Mouse (Mus musculus): Measurements from ENCODE around the gene Atp6v1g2. TPM values are rescaled to one million over a fixed set of nuclear protein-coding genes. Genes with fewer than 3 reads are reported as not detected.

The Atp6v1g2 gene
- total RNA-seq (2012; rRNA removed), result 0.21 and 0.71 TPM in 2 replicates

DNA sequence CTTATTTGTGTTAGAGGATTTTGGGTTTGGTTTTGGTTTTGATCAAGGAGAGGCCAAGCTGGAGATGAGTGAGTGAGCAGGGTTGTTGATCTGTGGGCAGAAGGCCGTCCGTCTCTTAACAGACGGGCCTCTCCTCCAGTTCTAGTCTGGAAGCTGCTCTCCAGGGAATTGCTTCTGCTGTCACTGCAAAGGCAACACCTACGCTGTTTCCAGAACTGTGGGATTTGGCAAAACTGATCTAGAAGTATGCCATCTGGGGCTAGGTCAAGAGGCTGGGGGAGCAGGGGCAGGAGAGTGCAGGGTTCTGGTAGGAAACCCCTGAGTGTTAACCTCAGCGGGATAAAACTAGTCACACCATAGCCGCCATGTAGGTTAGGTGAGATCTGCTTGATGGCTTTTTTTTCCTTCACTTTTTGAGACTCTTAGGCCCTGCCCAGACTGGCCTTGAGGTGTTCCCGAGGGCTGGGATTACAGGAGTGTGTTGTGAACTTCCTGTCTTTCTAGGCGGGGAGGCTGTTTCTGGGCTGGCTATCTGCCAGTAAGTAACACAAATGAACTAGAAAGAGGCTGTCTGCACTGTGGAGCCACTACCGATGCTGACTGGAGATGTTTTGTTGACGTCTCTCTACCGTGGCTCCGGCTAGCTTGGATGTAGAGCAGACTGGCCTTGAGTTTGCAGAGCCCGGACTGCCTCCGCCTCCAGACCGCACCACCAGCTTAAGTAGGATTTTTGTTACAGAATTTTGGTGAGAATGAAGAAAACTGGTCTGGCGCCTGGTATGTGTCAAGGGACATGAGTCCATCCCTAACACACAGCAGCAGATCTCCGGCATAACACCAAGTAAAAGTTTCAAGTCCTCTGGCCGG is at the start of gene Atp6v1g2:
Gene Atp6v1g2, plus strand, starts transcription at position 547 of the 867 bp plus-strand sequence.
- Histone ChIP-seq H3K9me3 (ENCODE audit: control insufficient read depth, insufficient read depth, low read depth, low read length) (no peaks in the 10 kb centered on the region), H3K4me3 (ENCODE audit: insufficient read depth in 1 of 2, low read depth in 1 of 2, low read length in 2 of 2, poor library complexity in 1 of 2, severe bottlenecking in 1 of 2) (peak within 1 kb of the TSS; percentile 74 to 76; a peak in 2 of 4 replicates), H3K36me3 (ENCODE audit: control insufficient read depth, insufficient read depth, low read length, poor library complexity, severe bottlenecking) (peaks cover 19% of the 10 kb centered on the region), H3K9ac (ENCODE audit: insufficient read depth, low read depth, low read length, poor library complexity, severe bottlenecking) (peak within 1 kb of the TSS; percentile 35; the same call in 1 of the 2 replicates), H3K4me1 (ENCODE audit: control insufficient read depth in 2 of 2, insufficient read depth in 2 of 2, low read length in 2 of 2, poor library complexity in 1 of 2) (peaks cover 0 to 2% of the 10 kb centered on the region in 2 experiments; a peak in 1 of 4 replicates), H3K27ac (ENCODE audit: insufficient read depth, low read depth, low read length, poor library complexity, severe bottlenecking) (no peak within 1 kb of the TSS)
- in situ Hi-C loops (cut with MboI; ENCODE audit: low sequenced_read_pairs in 2 of 2, unreplicated experiment in 2 of 2), result loop anchor here (5.0 kb wide), 1 partner anchor 66 kb away; no protein-coding TSS in a partner anchor
- TF ChIP-seq CHD2 (IDR thresholded peaks at IDR 0.05; ENCODE audit: low read depth, low read length) (no peak), HCFC1 (IDR thresholded peaks at IDR 0.05; ENCODE audit: borderline replicate concordance, insufficient read depth, low read length) (no peak), ZNF384 (IDR thresholded peaks at IDR 0.05; ENCODE audit: low read depth, low read length) (no peak), MAFK (IDR thresholded peaks at IDR 0.05; ENCODE audit: insufficient read depth, low read depth, low read length) (no peak), ZC3H11A (IDR thresholded peaks at IDR 0.05; ENCODE audit: borderline replicate concordance, low read depth, low read length) (no peak)
- no peak for DNase-seq (ENCODE audit: low read depth, low spot score)

DNA sequence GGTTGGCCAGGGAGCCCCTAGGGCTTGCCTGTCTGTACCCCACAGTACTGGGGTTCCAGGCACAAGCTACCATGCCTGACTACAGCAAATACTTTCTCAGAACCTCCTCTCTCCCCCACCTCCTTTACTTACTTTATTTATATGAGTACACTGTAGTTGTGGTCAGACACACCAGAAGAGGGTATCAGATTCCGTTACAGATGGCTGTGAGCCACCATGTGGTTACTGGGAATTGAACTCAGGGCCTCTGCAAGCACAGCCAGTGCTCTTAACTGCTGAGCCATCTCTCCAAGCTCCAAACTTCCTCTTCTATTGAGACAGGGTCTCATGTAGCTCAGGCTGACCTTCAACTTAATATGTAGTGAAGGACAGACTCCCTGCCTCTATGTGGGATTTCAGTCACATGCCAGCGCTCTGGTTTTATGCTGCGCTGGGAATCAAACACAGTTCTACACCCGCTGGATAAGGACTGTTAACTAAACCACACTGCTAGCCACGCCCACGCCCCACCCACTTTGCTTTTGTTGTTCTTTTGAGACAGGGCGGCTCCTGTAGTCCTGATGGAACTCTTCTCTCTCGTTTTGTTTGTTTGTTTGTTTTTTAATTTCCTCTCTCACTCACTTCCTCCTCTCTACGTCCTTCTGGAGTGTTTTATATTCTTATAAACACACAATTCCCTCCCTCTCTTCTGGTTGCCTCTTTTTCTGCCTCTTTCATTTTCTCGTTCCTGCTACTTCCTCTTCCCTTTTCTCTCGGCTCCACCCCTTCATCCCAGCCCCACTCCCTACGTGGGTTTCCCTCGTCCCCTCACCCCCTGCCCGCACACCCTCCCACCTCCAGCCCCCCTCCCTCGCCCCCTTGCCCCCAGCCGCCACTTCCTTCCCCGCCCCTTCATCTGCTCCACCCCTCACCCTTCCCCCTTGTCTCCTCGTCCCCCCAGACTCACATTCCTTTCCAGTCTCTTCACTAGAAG is 47.5 kb upstream of the Atp6v1g2 start:
- Histone ChIP-seq H3K4me1 (ENCODE audit: control insufficient read depth in 2 of 2, insufficient read depth in 2 of 2, low read length in 2 of 2, poor library complexity in 1 of 2) (peaks cover 7 to 33% of the 10 kb centered on the region in 2 experiments), H3K9me3 (ENCODE audit: control insufficient read depth, insufficient read depth, low read depth, low read length) (no peaks in the 10 kb centered on the region), H3K27ac (ENCODE audit: insufficient read depth, low read depth, low read length, poor library complexity, severe bottlenecking) (peak overlapping the region; percentile 91), H3K9ac (ENCODE audit: insufficient read depth, low read depth, low read length, poor library complexity, severe bottlenecking) (no peak overlapping the region; the same call in 1 of the 2 replicates), H3K4me3 (ENCODE audit: insufficient read depth in 1 of 2, low read depth in 1 of 2, low read length in 2 of 2, poor library complexity in 1 of 2, severe bottlenecking in 1 of 2) (peak overlapping the region; percentile 37 to 82), H3K36me3 (ENCODE audit: control insufficient read depth, insufficient read depth, low read length, poor library complexity, severe bottlenecking) (no peaks in the 10 kb centered on the region)
- TF ChIP-seq ZC3H11A (IDR thresholded peaks at IDR 0.05; ENCODE audit: borderline replicate concordance, low read depth, low read length), result no peak
- no peak for TF ChIP-seq MAFK (IDR thresholded peaks at IDR 0.05; ENCODE audit: insufficient read depth, low read depth, low read length)
- TF ChIP-seq CHD2 (IDR thresholded peaks at IDR 0.05; ENCODE audit: low read depth, low read length), result no peak
- TF ChIP-seq HCFC1 (IDR thresholded peaks at IDR 0.05; ENCODE audit: borderline replicate concordance, insufficient read depth, low read length), result no peak
- TF ChIP-seq ZNF384 (IDR thresholded peaks at IDR 0.05; ENCODE audit: low read depth, low read length), result no peak
- peak; percentile 98 for DNase-seq (ENCODE audit: low read depth, low spot score)
- in situ Hi-C loops (cut with MboI; ENCODE audit: low sequenced_read_pairs in 2 of 2, unreplicated experiment in 2 of 2), result no loop called here

GRCm38 (mm10) chr17:35186681-35187080 is 46.8 kb upstream of the Atp6v1g2 start:
- Histone ChIP-seq H3K36me3 (ENCODE audit: control insufficient read depth, insufficient read depth, low read length, poor library complexity, severe bottlenecking) (no peaks in the 10 kb centered on the region), H3K4me1 (ENCODE audit: control insufficient read depth in 2 of 2, insufficient read depth in 2 of 2, low read length in 2 of 2, poor library complexity in 1 of 2) (peaks cover 7 to 33% of the 10 kb centered on the region in 2 experiments), H3K4me3 (ENCODE audit: insufficient read depth in 1 of 2, low read depth in 1 of 2, low read length in 2 of 2, poor library complexity in 1 of 2, severe bottlenecking in 1 of 2) (peak overlapping the region; percentile 36 to 37), H3K27ac (ENCODE audit: insufficient read depth, low read depth, low read length, poor library complexity, severe bottlenecking) (peak overlapping the region; percentile 91), H3K9me3 (ENCODE audit: control insufficient read depth, insufficient read depth, low read depth, low read length) (no peaks in the 10 kb centered on the region), H3K9ac (ENCODE audit: insufficient read depth, low read depth, low read length, poor library complexity, severe bottlenecking) (no peak overlapping the region)
- in situ Hi-C loops (cut with MboI; ENCODE audit: low sequenced_read_pairs in 2 of 2, unreplicated experiment in 2 of 2), result no loop called here
- peak; percentile 88 for DNase-seq (ENCODE audit: low read depth, low spot score)
- TF ChIP-seq ZNF384 (IDR thresholded peaks at IDR 0.05; ENCODE audit: low read depth, low read length) (0 out of 2 replicates have a peak, but pooled peaks have one; percentile 3), HCFC1 (IDR thresholded peaks at IDR 0.05; ENCODE audit: borderline replicate concordance, insufficient read depth, low read length) (no peak), MAFK (IDR thresholded peaks at IDR 0.05; ENCODE audit: insufficient read depth, low read depth, low read length) (no peak)

DNA sequence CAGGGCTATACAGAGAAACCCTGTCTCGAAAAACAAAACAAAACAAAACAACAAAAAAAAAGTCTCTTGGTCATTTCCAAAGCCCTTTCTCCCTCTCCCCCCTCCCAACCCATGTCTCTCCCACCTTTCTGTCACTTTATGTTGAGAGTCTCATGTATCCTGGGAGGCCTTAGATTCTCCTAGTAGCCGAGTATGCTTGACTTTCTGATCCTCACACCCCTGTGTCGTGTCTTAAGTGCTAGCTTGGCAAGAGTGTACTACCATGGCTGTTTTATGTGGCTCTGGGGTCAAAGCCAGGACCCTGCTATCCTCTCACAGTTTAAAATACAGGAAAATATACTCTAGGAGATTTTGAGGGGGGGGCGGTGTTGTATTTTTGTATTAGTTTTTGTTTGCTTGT is 46.1 kb upstream of the Atp6v1g2 start:
- Histone ChIP-seq H3K27ac (ENCODE audit: insufficient read depth, low read depth, low read length, poor library complexity, severe bottlenecking) (peak overlapping the region; percentile 91; the same call in 1 of the 2 replicates), H3K9ac (ENCODE audit: insufficient read depth, low read depth, low read length, poor library complexity, severe bottlenecking) (no peak overlapping the region), H3K9me3 (ENCODE audit: control insufficient read depth, insufficient read depth, low read depth, low read length) (no peaks in the 10 kb centered on the region), H3K4me1 (ENCODE audit: control insufficient read depth in 2 of 2, insufficient read depth in 2 of 2, low read length in 2 of 2, poor library complexity in 1 of 2) (peaks cover 7 to 33% of the 10 kb centered on the region in 2 experiments), H3K36me3 (ENCODE audit: control insufficient read depth, insufficient read depth, low read length, poor library complexity, severe bottlenecking) (no peaks in the 10 kb centered on the region), H3K4me3 (ENCODE audit: insufficient read depth in 1 of 2, low read depth in 1 of 2, low read length in 2 of 2, poor library complexity in 1 of 2, severe bottlenecking in 1 of 2) (no peak overlapping the region)
- in situ Hi-C loops (cut with MboI; ENCODE audit: low sequenced_read_pairs in 2 of 2, unreplicated experiment in 2 of 2), result no loop called here
- DNase-seq (ENCODE audit: low read depth, low spot score), result no peak
- TF ChIP-seq ZC3H11A (IDR thresholded peaks at IDR 0.05; ENCODE audit: borderline replicate concordance, low read depth, low read length) (no peak), MAFK (IDR thresholded peaks at IDR 0.05; ENCODE audit: insufficient read depth, low read depth, low read length) (no peak), CHD2 (IDR thresholded peaks at IDR 0.05; ENCODE audit: low read depth, low read length) (no peak), HCFC1 (IDR thresholded peaks at IDR 0.05; ENCODE audit: borderline replicate concordance, insufficient read depth, low read length) (no peak), ZNF384 (IDR thresholded peaks at IDR 0.05; ENCODE audit: low read depth, low read length) (no peak)
